Mouse (Mus musculus) hindbrain, embryonic 10.5 days (tissue): ENCODE results near the gene Gpatch8. TPM values are rescaled to one million over a fixed set of nuclear protein-coding genes. Genes with fewer than 3 reads are reported as not detected.

Experiments used
- DNase-seq: peaks from one replicate; pipeline ENCODE4 v3.0.0-alpha.2; 2017; ENCODE audit warnings: low spot score
- H3K27ac ChIP-seq: fragments of 300-500 bp; sonication (generic); 2 replicates; pipeline ENCODE4 v1.5.1; 2016; ENCODE audit warnings: mild to moderate bottlenecking, moderate library complexity
- H3K27me3 ChIP-seq: fragments of 300-500 bp; sonication (generic); 2 replicates; pipeline ENCODE4 v1.6.1; 2016; ENCODE audit warnings: mild to moderate bottlenecking; ENCODE audit not compliant: poor library complexity, insufficient read depth, severe bottlenecking
- H3K36me3 ChIP-seq: fragments of 300-500 bp; sonication (generic); 2 replicates; pipeline ENCODE4 v1.6.1; 2016; ENCODE audit warnings: mild to moderate bottlenecking, moderate library complexity
- H3K4me1 ChIP-seq: fragments of 300-500 bp; sonication (generic); replicated peaks from 2 replicates; pipeline ENCODE4 v1.6.1; 2016; ENCODE audit warnings: mild to moderate bottlenecking
- H3K4me3 ChIP-seq: fragments of 300-500 bp; sonication (generic); 2 replicates; pipeline ENCODE4 v1.5.1; 2016; ENCODE audit warnings: mild to moderate bottlenecking, moderate library complexity
- H3K9me3 ChIP-seq: fragments of 300-500 bp; sonication (generic); 2 replicates; pipeline ENCODE4 v1.6.1; 2016; ENCODE audit warnings: mild to moderate bottlenecking, moderate library complexity
- WGBS: fragments of 180-500 bp; shearing (Covaris S2); methylation state at CpG from one replicate; pipeline ENCODE4 v1.1.7; 2016; 5-methylcytosine and 5-hydroxymethylcytosine counted together
- polyA plus RNA-seq: library from polyadenylated mRNA; unstranded; fragments of >200 nt; fragmentation: Nextera tagmentation; extraction: Ambion mirVana; gene quantifications from 2 replicates; pipeline ENCODE4 v1.2.1, GENCODE M21; 2016

Gpatch8 gene
- polyA plus RNA-seq, 1 experiment from 2014 or later, result 66.5 TPM

DNA sequence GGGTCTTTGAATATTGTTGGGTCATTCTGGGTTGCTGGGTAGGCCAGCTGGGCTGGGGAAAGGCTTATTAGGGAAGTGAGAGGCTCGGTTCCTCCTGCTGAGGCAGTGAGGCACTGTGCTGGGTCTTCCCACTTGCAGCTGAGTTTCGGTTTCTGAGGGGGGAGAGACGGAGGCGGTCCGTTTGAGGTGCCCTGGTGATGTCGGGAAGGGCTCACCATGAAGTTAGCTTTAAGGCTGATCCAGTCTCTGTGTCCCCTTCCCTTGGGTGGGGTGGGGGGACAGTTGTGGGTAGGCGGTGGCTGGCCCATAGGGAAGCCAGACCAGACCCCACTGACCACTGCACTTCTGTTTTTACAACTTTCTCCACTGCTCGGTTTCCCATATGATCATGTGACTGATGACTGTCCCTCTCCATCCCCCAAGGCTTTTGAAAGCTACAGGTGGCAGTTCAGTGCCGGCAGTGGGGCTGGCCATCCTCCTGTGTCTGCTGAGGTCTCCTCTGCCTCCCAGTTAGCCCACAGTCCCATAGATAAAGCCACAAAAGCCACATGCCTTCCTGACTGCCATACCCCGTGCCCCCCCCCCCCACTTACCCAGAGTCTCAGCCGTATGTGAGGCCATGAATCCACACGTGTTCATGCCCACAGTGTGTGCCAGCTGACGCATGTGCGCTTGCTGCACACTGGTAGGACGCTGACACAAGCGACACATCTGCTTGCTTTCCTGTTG, 123.9 kb downstream of the Gpatch8 start:
- Histone ChIP-seq H3K36me3 (peaks cover 44% of the 10 kb centered on the region), H3K4me3 (no peak overlapping the region), H3K27me3 (peaks cover 24% of the 10 kb centered on the region), H3K9me3 (no peaks in the 10 kb centered on the region), H3K4me1 (peaks cover 49% of the 10 kb centered on the region), H3K27ac (no peak overlapping the region)
- no peak for DNase-seq
- 64% methylated on average over 16 of the region's 16 CpGs for WGBS

DNA sequence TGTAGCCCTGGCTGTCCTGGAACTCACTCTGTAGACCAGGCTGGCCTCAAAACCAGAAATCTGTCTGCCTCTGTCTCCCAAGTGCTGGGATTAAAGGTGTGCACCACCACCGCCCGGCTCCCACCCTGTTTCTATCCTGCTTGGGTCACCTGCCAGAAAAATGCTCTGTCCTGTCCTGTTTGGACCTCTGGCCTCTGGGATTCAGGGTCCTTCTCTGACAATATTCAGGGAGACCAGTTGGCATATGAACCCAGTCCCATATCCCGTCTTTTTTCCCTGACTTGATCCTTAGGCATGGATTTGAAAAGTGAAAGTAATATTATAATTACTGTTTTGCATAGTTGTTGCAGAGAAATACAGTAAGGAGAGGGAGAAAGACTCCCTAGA, 124.5 kb downstream of the Gpatch8 start:
- Histone ChIP-seq H3K4me3 (no peak overlapping the region), H3K9me3 (no peaks in the 10 kb centered on the region), H3K36me3 (peaks cover 39% of the 10 kb centered on the region), H3K27me3 (peaks cover 18% of the 10 kb centered on the region), H3K4me1 (peaks cover 43% of the 10 kb centered on the region), H3K27ac (no peak overlapping the region)
- no peak for DNase-seq
- 87% methylated on average over 3 of the region's 3 CpGs for WGBS

DNA sequence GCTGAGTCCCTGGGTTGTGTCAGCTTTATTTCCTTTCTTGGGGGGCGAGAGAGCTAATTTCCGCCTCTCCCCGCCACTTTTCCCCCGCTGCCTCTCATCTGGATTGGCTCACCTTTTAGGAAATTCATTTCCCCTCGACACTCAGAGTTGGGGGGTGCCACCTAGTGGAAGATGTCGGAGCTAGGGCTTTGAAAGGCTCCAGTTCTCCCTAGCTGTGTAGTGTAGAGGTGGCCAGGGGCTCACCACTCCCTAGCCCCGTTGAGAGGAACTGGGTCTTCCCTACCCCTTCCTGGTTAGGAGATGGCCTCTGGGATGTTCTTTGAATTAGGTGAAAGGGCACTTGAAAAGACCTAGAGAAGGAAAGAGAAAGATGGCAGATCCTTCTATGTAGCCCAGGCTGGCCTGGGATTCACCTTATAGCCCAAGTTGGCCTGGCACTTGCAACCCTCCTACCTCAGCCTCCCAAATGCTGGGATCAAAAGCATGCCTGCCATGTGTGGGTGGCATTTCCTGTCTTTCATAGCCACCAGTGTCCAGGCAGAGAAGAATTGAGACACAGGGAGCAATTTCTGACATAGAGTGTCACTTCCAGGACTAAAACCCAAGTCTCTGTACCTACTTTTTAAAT, 125.1 kb downstream of the Gpatch8 start:
- Histone ChIP-seq H3K36me3 (peaks cover 33% of the 10 kb centered on the region), H3K9me3 (no peaks in the 10 kb centered on the region), H3K27me3 (peaks cover 12% of the 10 kb centered on the region), H3K4me3 (peak overlapping the region; percentile 61), H3K27ac (peak overlapping the region; percentile 82), H3K4me1 (peaks cover 42% of the 10 kb centered on the region)
- DNase-seq, result peak; percentile 84
- WGBS, result 2% methylated on average over 7 of the region's 7 CpGs

DNA sequence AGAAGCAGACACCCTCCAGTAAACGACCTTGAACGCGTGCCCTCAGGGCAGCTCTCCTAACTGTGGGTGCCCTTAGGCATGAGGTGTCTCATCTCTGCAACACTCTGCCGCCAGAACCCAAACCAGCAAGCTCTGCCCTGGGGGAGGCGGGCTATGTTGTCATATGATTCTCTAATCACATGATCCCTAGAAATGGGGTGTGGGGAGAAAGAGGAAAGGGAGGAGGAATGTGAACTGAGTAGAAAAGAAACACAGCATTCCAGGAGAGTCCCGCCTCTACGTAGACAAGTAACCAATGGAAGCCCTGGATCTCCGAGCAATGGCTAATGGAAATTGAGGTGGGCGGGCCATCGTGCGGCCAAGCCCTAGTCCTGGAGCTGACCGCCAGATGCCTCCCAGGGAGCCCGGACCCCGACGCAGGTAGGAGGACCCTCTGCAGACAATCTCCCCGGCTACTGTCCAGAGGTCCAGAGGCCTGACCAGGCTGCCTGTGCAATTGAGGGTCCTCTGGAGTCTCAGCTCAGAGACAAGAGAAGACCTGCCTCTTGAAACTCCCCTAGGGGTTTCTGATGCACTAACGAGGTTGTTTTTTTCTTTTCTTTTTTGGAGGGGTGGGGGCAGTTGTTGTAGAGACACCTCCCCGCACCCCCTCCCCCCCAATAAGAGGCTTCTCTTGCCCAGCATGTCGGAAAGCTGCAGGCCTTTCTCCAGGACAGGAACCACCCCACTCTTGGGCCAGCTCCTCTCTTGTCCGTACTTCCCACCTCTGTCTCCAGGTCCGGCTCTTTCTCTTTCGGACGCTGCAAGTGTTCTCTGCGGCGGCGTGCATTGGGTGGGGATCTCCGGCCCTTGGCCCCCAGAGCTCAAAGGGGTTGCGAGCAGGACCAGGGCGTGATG, 125.8 kb downstream of the Gpatch8 start, which contains the start of gene Grn:
Gene Grn (plus strand): TSS at position 195 of the 897 bp plus-strand sequence.
- peak; percentile 87 for DNase-seq
- WGBS, result under 1% methylated on average over 29 of the region's 29 CpGs
- peaks cover 25% of the 10 kb centered on the region for H3K36me3 ChIP-seq
- peaks cover 42% of the 10 kb centered on the region for H3K4me1 ChIP-seq
- peak within 1 kb of the TSS; percentile 82 for H3K27ac ChIP-seq
- peak within 1 kb of the TSS; percentile 61 for H3K4me3 ChIP-seq
- H3K9me3 ChIP-seq, result no peaks in the 10 kb centered on the region
- H3K27me3 ChIP-seq, result peaks cover 7% of the 10 kb centered on the region; the same call in 1 of the 2 replicates

DNA sequence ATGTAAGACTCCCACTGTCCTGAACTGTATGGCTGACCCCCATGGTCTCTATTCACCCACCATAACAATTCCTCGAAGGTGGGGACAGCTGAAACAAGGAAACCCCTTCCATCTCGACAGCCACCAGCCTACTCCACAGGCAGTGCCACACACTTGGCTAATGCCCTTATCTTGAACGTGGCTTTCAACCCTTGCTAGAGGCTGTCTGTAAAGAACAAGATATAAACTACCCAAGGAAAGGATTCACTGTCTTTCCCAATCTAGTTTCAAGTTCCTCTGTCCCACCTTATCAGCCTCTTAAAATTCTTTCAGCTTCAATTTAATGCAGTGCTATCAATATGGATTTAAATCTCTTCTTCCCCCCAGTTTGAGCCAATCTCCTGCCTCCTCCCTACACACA, 126.6 kb downstream of the Gpatch8 start:
- peaks cover 9% of the 10 kb centered on the region; the same call in 1 of the 2 replicates for H3K27me3 ChIP-seq

DNA sequence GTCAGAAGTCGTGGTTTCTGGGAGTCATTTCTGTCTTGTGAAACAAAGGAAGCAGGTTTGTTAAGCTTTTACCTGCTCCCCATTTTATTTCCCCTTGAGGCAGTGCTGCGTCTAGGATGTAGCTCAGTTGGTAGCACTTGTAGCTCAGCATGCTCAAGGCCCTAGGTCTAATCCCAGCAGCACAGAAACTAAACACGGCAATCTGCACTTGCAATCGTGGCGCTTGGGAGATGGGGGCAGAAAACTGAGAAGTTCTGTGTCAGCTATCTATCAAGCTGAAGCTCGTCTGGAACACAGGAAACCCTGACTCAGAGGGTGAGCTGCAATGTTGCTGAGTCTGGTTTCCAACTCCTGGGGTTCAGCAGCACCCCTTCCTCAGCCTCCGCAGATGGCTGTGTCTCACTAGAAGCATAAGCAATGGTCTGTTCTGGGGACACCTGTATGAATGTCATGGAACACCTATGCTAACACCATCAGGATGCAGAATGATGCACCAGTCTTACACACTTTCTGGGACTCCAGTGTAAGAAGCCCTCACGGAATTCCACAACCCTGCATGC, 127.1 kb downstream of the Gpatch8 start:
- Histone ChIP-seq H3K36me3 (peaks cover 16% of the 10 kb centered on the region), H3K27me3 (peaks cover 11% of the 10 kb centered on the region; the same call in 1 of the 2 replicates), H3K9me3 (no peaks in the 10 kb centered on the region), H3K4me3 (peak overlapping the region; percentile 61; the same call in 1 of the 2 replicates), H3K27ac (no peak overlapping the region), H3K4me1 (peaks cover 40% of the 10 kb centered on the region)
- DNase-seq, result no peak
- 73% methylated on average over 8 of the region's 8 CpGs for WGBS

More for the DNA sequence above, 126.6 kb downstream of the Gpatch8 start:
- peaks cover 17% of the 10 kb centered on the region for H3K36me3 ChIP-seq
- H3K9me3 ChIP-seq, result no peaks in the 10 kb centered on the region
- peak overlapping the region; percentile 61 for H3K4me3 ChIP-seq
- H3K27ac ChIP-seq, result 0 out of 2 replicates have a peak overlapping the region, but pooled peaks have one; percentile 82
- no peak for DNase-seq
- 46% methylated on average over 3 of the region's 3 CpGs for WGBS
- H3K4me1 ChIP-seq, result peaks cover 42% of the 10 kb centered on the region

Other genes starting within 250 kb of the Gpatch8 start
- gene Ubtf, start 236.7 kb downstream of the Gpatch8 start, polyA plus RNA-seq, result 82.6 and 91.7 TPM in 2 replicates
- gene Slc4a1, start 190.2 kb downstream of the Gpatch8 start, polyA plus RNA-seq, result 35.8 and 38.0 TPM in 2 replicates
- 23.5 and 57.0 TPM in 2 replicates for gene Rundc3a, start 163.0 kb downstream of the Gpatch8 start, polyA plus RNA-seq
- 236 TPM in 2 replicates for gene Slc25a39, start 148.4 kb downstream of the Gpatch8 start, polyA plus RNA-seq
- gene Grn, start 126.1 kb downstream of the Gpatch8 start, polyA plus RNA-seq, result 76.8 and 88.9 TPM in 2 replicates
- gene Fam171a2, start 108.7 kb downstream of the Gpatch8 start, polyA plus RNA-seq, result 5.2 and 8.3 TPM in 2 replicates
- gene Itga2b, start 86.3 kb downstream of the Gpatch8 start, polyA plus RNA-seq, result 5.6 and 8.3 TPM in 2 replicates
- gene Gm11627, start 23.1 kb upstream of the Gpatch8 start, polyA plus RNA-seq, result 9.0 and 9.1 TPM in 2 replicates
- 31.8 and 36.9 TPM in 2 replicates for gene Fzd2, start 48.0 kb upstream of the Gpatch8 start, polyA plus RNA-seq
- gene Meioc, start 107.3 kb upstream of the Gpatch8 start, polyA plus RNA-seq, result 0.17 and 0.57 TPM in 2 replicates
- gene Ccdc43, start 141.4 kb upstream of the Gpatch8 start, polyA plus RNA-seq, result 40.7 and 53.2 TPM in 2 replicates
- 14.6 and 22.6 TPM in 2 replicates for gene Adam11, start 205.0 kb upstream of the Gpatch8 start, polyA plus RNA-seq